Mouse (Mus musculus): ENCODE measurements around the gene Trpv2.

DNA sequence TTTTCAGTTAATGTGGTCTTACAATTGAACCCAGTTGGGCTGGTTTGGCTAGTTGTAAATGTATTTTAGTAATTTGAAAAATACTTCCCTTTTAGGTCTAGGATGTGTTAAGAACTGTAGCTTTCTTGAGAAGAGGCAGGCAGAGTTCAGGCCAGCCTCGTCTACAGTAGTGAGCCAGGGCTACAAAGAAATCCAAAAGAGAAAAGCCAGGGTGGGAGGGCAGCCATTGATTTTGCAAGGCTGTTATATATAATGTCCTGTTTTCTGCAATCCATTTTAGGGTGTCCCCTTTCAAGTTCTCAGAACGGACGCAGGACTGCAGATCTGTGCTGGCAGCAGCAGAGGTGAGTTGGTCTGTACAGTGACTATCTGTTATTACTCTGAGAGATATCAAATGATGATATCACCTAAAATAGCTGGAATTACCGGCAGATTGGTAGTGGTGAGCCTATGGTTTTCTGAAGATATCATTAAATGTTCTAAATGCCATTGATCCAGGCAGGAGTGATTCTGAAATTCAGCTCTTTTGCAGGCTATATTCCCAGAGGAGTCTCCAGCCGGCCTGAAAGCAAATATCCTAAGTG is 29.9 kb downstream of the Trpv2 start:
- TF ChIP-seq E2F4 (IDR thresholded peaks at IDR 0.05; ENCODE audit: borderline replicate concordance, low read depth, low read length): no peak
- TF ChIP-seq MEF2A (IDR thresholded peaks at IDR 0.05; ENCODE audit: extremely low read depth, insufficient replicate concordance, low read depth, low read length, poor library complexity, severe bottlenecking): no peak
- no peak for TF ChIP-seq MAFK (IDR thresholded peaks at IDR 0.05; ENCODE audit: borderline replicate concordance, low read depth, low read length)
- TF ChIP-seq ZNF384 (IDR thresholded peaks at IDR 0.05; ENCODE audit: low read depth, low read length): no peak
- no peak for TF ChIP-seq CTCF (IDR thresholded peaks at IDR 0.05 in 2 of 3, conservative IDR thresholded peaks at IDR 0.05 in 1 of 3; ENCODE audit: control insufficient read depth in 1 of 3, insufficient read depth in 1 of 3, low read depth in 2 of 3, low read length in 3 of 3, poor library complexity in 1 of 3, severe bottlenecking in 1 of 3)
- TF ChIP-seq TCF12 (IDR thresholded peaks at IDR 0.05; ENCODE audit: low read depth, low read length): no peak
- TF ChIP-seq EP300 (IDR thresholded peaks at IDR 0.05; ENCODE audit: low read depth in 1 of 2, low read length in 2 of 2): no peak
- TF ChIP-seq NRF1 (IDR thresholded peaks at IDR 0.05; ENCODE audit: insufficient read depth, low read depth, low read length, poor library complexity, severe bottlenecking): no peak
- TF ChIP-seq RCOR1 (IDR thresholded peaks at IDR 0.05; ENCODE audit: low read depth, low read length): no peak
- no peak for TF ChIP-seq ELF1 (IDR thresholded peaks at IDR 0.05; ENCODE audit: low read depth, low read length)
- TF ChIP-seq JUND (IDR thresholded peaks at IDR 0.05; ENCODE audit: low read depth, low read length): no peak
- TF ChIP-seq USF1 (IDR thresholded peaks at IDR 0.05; ENCODE audit: low read depth, low read length): no peak

All from MEL (cell line).